Mouse (Mus musculus): ENCODE measurements around the gene Igtp. TPM values are rescaled to one million over a fixed set of nuclear protein-coding genes. Genes with fewer than 3 reads are reported as not detected.

The Igtp gene
- polyA plus RNA-seq, 1 experiment from 2014 or later, result 8.0 TPM

DNA sequence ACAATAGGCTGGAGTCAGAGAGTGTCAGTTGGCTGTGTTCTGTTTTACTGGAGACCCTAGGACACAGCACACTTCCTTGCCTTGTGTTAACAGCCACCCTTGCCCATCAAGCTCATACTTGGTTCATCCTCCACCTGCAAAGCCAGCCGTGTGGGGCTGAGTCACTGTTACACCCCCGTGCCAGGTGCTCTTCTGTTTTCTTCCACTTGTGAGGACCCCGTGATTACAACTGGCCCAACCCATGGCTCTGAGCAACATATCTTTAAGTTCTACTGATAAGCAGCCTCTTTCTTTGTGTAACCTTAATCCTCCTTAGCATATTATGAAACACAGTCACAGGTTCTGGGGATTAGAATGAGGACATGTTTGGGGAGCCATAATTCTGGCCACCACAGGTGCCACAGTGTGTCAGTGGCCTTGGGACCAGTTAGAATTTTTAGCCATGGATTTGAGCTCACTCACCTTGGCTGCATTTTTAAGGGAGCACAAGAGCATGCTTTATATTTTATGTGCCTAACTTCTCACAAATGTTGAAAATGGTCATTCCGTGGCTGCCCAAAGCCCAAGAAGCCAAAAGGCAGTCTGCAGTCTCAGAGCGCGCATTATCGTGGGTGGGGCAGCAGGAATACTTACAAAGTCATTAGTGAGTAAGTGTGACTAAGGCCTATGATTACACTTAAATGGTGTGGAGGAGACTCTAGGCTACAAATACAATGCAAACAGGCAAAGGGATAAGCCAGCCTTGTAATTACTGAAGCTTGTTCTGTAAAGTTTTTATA is 50.0 kb downstream of the Igtp start:
- no peak for TF ChIP-seq CTCF (IDR thresholded peaks at IDR 0.05; ENCODE audit: low read depth)
- DNase-seq (ENCODE audit: low spot score), result no peak
- no peak overlapping the region for H3K9ac ChIP-seq (ENCODE audit: low read depth, low read length)
- no peak overlapping the region for H3K4me2 ChIP-seq (ENCODE audit: low read length)
- H3K27ac ChIP-seq, result no peak overlapping the region
- H3K9me3 ChIP-seq (replicated peaks; ENCODE audit: low read length), result no peaks in the 10 kb centered on the region
- no peak overlapping the region for H3K4me3 ChIP-seq (replicated peaks; ENCODE audit: low read depth, low read length)
- no peaks in the 10 kb centered on the region for H3K36me3 ChIP-seq (ENCODE audit: insufficient read depth, low read length)
- H3K27me3 ChIP-seq (ENCODE audit: insufficient read depth, low read length), result no peaks in the 10 kb centered on the region
- ATAC-seq (replicated peaks; ENCODE audit: low FRiP score, low read depth), result no peak
- H3K4me1 ChIP-seq (replicated peaks; ENCODE audit: insufficient read depth, low read length), result no peaks in the 10 kb centered on the region
- WGBS, result 55% methylated on average over 7 of the region's 7 CpGs

GRCm38 (mm10) chr11:58250550-58250949 is 51.2 kb downstream of the Igtp start:
- Histone ChIP-seq H3K27ac (no peak overlapping the region), H3K4me1 (replicated peaks; ENCODE audit: insufficient read depth, low read length) (no peaks in the 10 kb centered on the region), H3K9ac (ENCODE audit: low read depth, low read length) (no peak overlapping the region), H3K36me3 (ENCODE audit: insufficient read depth, low read length) (no peaks in the 10 kb centered on the region), H3K9me3 (replicated peaks; ENCODE audit: low read length) (no peaks in the 10 kb centered on the region), H3K27me3 (ENCODE audit: insufficient read depth, low read length) (no peaks in the 10 kb centered on the region), H3K4me3 (replicated peaks; ENCODE audit: low read depth, low read length) (no peak overlapping the region), H3K4me2 (ENCODE audit: low read length) (no peak overlapping the region)
- 89% methylated on average over 5 of the region's 5 CpGs for WGBS
- no peak for DNase-seq (ENCODE audit: low spot score)
- no peak for ATAC-seq (replicated peaks; ENCODE audit: low FRiP score, low read depth)
- no peak for TF ChIP-seq CTCF (IDR thresholded peaks at IDR 0.05; ENCODE audit: low read depth)

DNA sequence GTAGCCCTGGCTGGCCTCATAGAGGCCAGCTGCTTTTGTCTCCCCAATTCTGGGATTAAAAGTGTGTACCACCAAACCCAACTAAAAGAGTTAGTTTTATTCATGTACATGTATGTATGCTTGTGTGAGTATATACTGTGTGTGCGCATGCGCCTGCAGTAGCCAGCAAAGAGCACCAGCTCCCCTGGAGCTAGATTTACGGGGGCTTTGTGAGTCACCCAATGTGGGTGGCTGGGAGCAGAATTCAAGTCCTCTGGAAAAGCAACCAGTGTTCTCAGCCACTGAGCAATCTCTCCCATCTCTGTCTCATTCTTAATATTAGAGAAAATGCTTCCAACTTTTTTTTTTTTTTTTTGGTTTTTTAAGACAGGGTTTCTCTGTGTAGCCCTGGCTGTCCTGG is 55.1 kb downstream of the Igtp start:
- Histone ChIP-seq H3K36me3 (ENCODE audit: insufficient read depth, low read length) (no peaks in the 10 kb centered on the region), H3K4me1 (replicated peaks; ENCODE audit: insufficient read depth, low read length) (no peaks in the 10 kb centered on the region), H3K27ac (no peak overlapping the region), H3K27me3 (ENCODE audit: insufficient read depth, low read length) (no peaks in the 10 kb centered on the region), H3K9me3 (replicated peaks; ENCODE audit: low read length) (no peaks in the 10 kb centered on the region), H3K4me3 (replicated peaks; ENCODE audit: low read depth, low read length) (no peak overlapping the region), H3K4me2 (ENCODE audit: low read length) (no peak overlapping the region), H3K9ac (ENCODE audit: low read depth, low read length) (no peak overlapping the region)
- WGBS, result 93% methylated on average over 3 of the region's 3 CpGs
- ATAC-seq (replicated peaks; ENCODE audit: low FRiP score, low read depth), result no peak
- TF ChIP-seq CTCF (IDR thresholded peaks at IDR 0.05; ENCODE audit: low read depth), result no peak
- DNase-seq (ENCODE audit: low spot score), result no peak

Other genes with a start within 250 kb of the Igtp start
- 12.9 and 14.0 TPM in 2 replicates for gene Larp1, start 190.5 kb upstream of the Igtp start, polyA plus RNA-seq (2015; fragmentation: Nextera tagmentation; extraction: Ambion mirVana)
- not detected in 2 replicates for gene Gm12248, start 106.4 kb upstream of the Igtp start, polyA plus RNA-seq (2015; fragmentation: Nextera tagmentation; extraction: Ambion mirVana)
- 69.9 and 74.8 TPM in 2 replicates for gene Cnot8, start 95.4 kb upstream of the Igtp start, polyA plus RNA-seq (2015; fragmentation: Nextera tagmentation; extraction: Ambion mirVana)
- gene Gemin5, start 31.0 kb upstream of the Igtp start, polyA plus RNA-seq (2015; fragmentation: Nextera tagmentation; extraction: Ambion mirVana), result 10.8 and 11.6 TPM in 2 replicates
- gene Mrpl22, start 27.9 kb upstream of the Igtp start, polyA plus RNA-seq (2015; fragmentation: Nextera tagmentation; extraction: Ambion mirVana), result 139 and 146 TPM in 2 replicates
- 4.5 and 4.9 TPM in 2 replicates for gene Irgm2, start 62 bp downstream of the Igtp start, polyA plus RNA-seq (2015; fragmentation: Nextera tagmentation; extraction: Ambion mirVana)
- gene 4930438A08Rik, start 75.2 kb downstream of the Igtp start, polyA plus RNA-seq (2015; fragmentation: Nextera tagmentation; extraction: Ambion mirVana), result 0.07 TPM in 1 of 2 replicates, not detected in the other
- 11.5 and 15.2 TPM in 2 replicates for gene Zfp692, start 107.5 kb downstream of the Igtp start, polyA plus RNA-seq (2015; fragmentation: Nextera tagmentation; extraction: Ambion mirVana)
- gene Zfp672, start 130.8 kb downstream of the Igtp start, polyA plus RNA-seq (2015; fragmentation: Nextera tagmentation; extraction: Ambion mirVana), result 58.1 and 66.3 TPM in 2 replicates
- 28.3 and 31.9 TPM in 2 replicates for gene Sh3bp5l, start 131.2 kb downstream of the Igtp start, polyA plus RNA-seq (2015; fragmentation: Nextera tagmentation; extraction: Ambion mirVana)
- 0.24 and 0.28 TPM in 2 replicates for gene Lypd8, start 179.5 kb downstream of the Igtp start, polyA plus RNA-seq (2015; fragmentation: Nextera tagmentation; extraction: Ambion mirVana)
- gene 1810065E05Rik, start 221.6 kb downstream of the Igtp start, polyA plus RNA-seq (2015; fragmentation: Nextera tagmentation; extraction: Ambion mirVana), result not detected in 2 replicates
- gene Gm12253, start 233.0 kb downstream of the Igtp start, polyA plus RNA-seq (2015; fragmentation: Nextera tagmentation; extraction: Ambion mirVana), result not detected in 2 replicates

Measured in kidney, postnatal 0 days (tissue).